Mouse (Mus musculus) cortical plate, adult 2 months (tissue): Measurements from ENCODE around the gene Prkcz. TPM values are rescaled to one million over a fixed set of nuclear protein-coding genes. Genes with fewer than 3 reads are reported as not detected.

Experiments
- H3K27ac ChIP-seq: fragments of 200-500 bp; 2 replicates; pipeline ENCODE4 v1.5.1; 2012; ENCODE audit warnings: low read length, control low read depth, inconsistent platforms; ENCODE audit not compliant: insufficient read depth
- H3K4me1 ChIP-seq: fragments of 200-500 bp; 2 replicates; pipeline ENCODE4 v1.6.1; 2011; ENCODE audit warnings: low read length; ENCODE audit not compliant: control insufficient read depth, insufficient read depth
- H3K4me3 ChIP-seq: fragments of 200-500 bp; 2 replicates; pipeline ENCODE4 v1.5.1; 2011; ENCODE audit warnings: mild to moderate bottlenecking, low read length, control low read depth; ENCODE audit not compliant: insufficient read depth
- CTCF ChIP-seq: fragments of 200-500 bp; IDR thresholded peaks from 2 replicates; pipeline ENCODE4 v1.5.1; 2011; ENCODE audit warnings: mild to moderate bottlenecking, control low read depth, low read length; ENCODE audit not compliant: insufficient read depth; ENCODE audit errors: extremely low read depth
- POLR2A ChIP-seq: fragments of 200-500 bp; IDR thresholded peaks from 2 replicates; pipeline ENCODE4 v1.6.1; 2011; ENCODE audit warnings: mild to moderate bottlenecking, low read length, control low read depth; ENCODE audit not compliant: insufficient read depth; ENCODE audit errors: extremely low read depth
- polyA plus RNA-seq: library from polyadenylated mRNA; depleted of rRNA; stranded (reverse); fragments of >200 nt; gene quantifications from 2 replicates; pipeline ENCODE4 v1.2.3, GENCODE M21; 2012

Gene Prkcz
- polyA plus RNA-seq, 1 experiment, result 315 TPM

GRCm38 (mm10) chr4:155227986-155228385 lies 133.2 kb downstream of the Prkcz start:
- TF ChIP-seq POLR2A (no peak), CTCF (no peak)
- Histone ChIP-seq H3K4me3 (no peak overlapping the region), H3K27ac (no peak overlapping the region), H3K4me1 (peaks cover 4% of the 10 kb centered on the region; the same call in 1 of the 2 replicates)

GRCm38 (mm10) chr4:155225918-155226317 lies 135.2 kb downstream of the Prkcz start:
- TF ChIP-seq POLR2A, result no peak
- TF ChIP-seq CTCF, result no peak
- peaks cover 4% of the 10 kb centered on the region; the same call in 1 of the 2 replicates for H3K4me1 ChIP-seq
- no peak overlapping the region for H3K4me3 ChIP-seq
- no peak overlapping the region for H3K27ac ChIP-seq

GRCm38 (mm10) chr4:155223594-155224528 lies 137.3 kb downstream of the Prkcz start:
- no peak for TF ChIP-seq POLR2A
- TF ChIP-seq CTCF, result no peak
- H3K4me3 ChIP-seq, result peak overlapping the region; percentile 49

GRCm38 (mm10) chr4:155222841-155223593 lies 138.1 kb downstream of the Prkcz start:
- H3K4me3 ChIP-seq, result peak overlapping the region; percentile 49
- H3K27ac ChIP-seq, result peak overlapping the region; percentile 99

More at GRCm38 (mm10) chr4:155223594-155224528, 137.3 kb downstream of the Prkcz start:
- H3K4me1 ChIP-seq, result peaks cover 11% of the 10 kb centered on the region; the same call in 1 of the 2 replicates
- H3K27ac ChIP-seq, result peak overlapping the region; percentile 99

GRCm38 (mm10) chr4:155222552-155222840 lies 138.7 kb downstream of the Prkcz start, which contains the start of gene Ski:
Gene Ski, minus strand, starts transcription at chr4:155222592.
- H3K4me3 ChIP-seq, result peak within 1 kb of the TSS; percentile 97
- peak within 1 kb of the TSS; percentile 99 for H3K27ac ChIP-seq
- no peak for TF ChIP-seq POLR2A
- no peak for TF ChIP-seq CTCF

More at GRCm38 (mm10) chr4:155222841-155223593, 138.1 kb downstream of the Prkcz start:
- peaks cover 14% of the 10 kb centered on the region; the same call in 1 of the 2 replicates for H3K4me1 ChIP-seq
- no peak for TF ChIP-seq CTCF
- peak; percentile 64; the same call in 1 of the 2 replicates for TF ChIP-seq POLR2A

GRCm38 (mm10) chr4:155221599-155222551 lies 139.3 kb downstream of the Prkcz start:
- Histone ChIP-seq H3K4me3 (peak overlapping the region; percentile 97), H3K4me1 (peaks cover 17% of the 10 kb centered on the region), H3K27ac (peak overlapping the region; percentile 91)
- TF ChIP-seq POLR2A, result no peak; the same call in 1 of the 2 replicates
- TF ChIP-seq CTCF, result no peak

More at GRCm38 (mm10) chr4:155222552-155222840, 138.7 kb downstream of the Prkcz start, which contains the start of gene Ski:
- H3K4me1 ChIP-seq, result peaks cover 16% of the 10 kb centered on the region; the same call in 1 of the 2 replicates

GRCm38 (mm10) chr4:155221106-155221505 lies 140.1 kb downstream of the Prkcz start:
- Histone ChIP-seq H3K4me3 (peak overlapping the region; percentile 97), H3K4me1 (peaks cover 23% of the 10 kb centered on the region), H3K27ac (0 out of 2 replicates have a peak overlapping the region, but pooled peaks have one; percentile 0)
- TF ChIP-seq CTCF (no peak), POLR2A (no peak)
